Mouse (Mus musculus): ENCODE results near the gene Slc12a7. TPM values are rescaled to one million over a fixed set of nuclear protein-coding genes. Genes with fewer than 3 reads are reported as not detected.

Gene Slc12a7
- 7.0 and 12.6 TPM in 2 replicates for polyA plus RNA-seq (2014; fragmentation: Nextera tagmentation; extraction: Ambion mirVana)

GRCm38 (mm10) chr13:73732742-73733700, at the start of gene Slc12a7:
Slc12a7 (plus strand) TSS chr13:73733094.
- no peak within 1 kb of the TSS for H3K27ac ChIP-seq (replicated peaks; ENCODE audit: low read depth, low read length)
- H3K4me1 ChIP-seq (ENCODE audit: control insufficient read depth, insufficient read depth, low read length): peaks cover 7% of the 10 kb centered on the region; the same call in 1 of the 2 replicates
- H3K9me3 ChIP-seq (ENCODE audit: control insufficient read depth, low read length): no peaks in the 10 kb centered on the region
- peaks cover 21% of the 10 kb centered on the region; the same call in 1 of the 2 replicates for H3K27me3 ChIP-seq (ENCODE audit: control insufficient read depth, insufficient read depth, low read length)
- H3K4me2 ChIP-seq (ENCODE audit: low read length): peak within 1 kb of the TSS; percentile 66
- DNase-seq (peak; percentile 37), ATAC-seq (ENCODE audit: low FRiP score, low TSS enrichment) (peak; percentile 43; the same call in 1 of the 2 replicates)
- WGBS: 4% methylated on average over 48 of the region's 48 CpGs
- H3K36me3 ChIP-seq (ENCODE audit: control insufficient read depth, insufficient read depth, low read length): no peaks in the 10 kb centered on the region
- H3K9ac ChIP-seq (replicated peaks; ENCODE audit: low read length): peak within 1 kb of the TSS; percentile 29; the same call in 1 of the 2 replicates
- peak within 1 kb of the TSS; percentile 32 for H3K4me3 ChIP-seq (replicated peaks; ENCODE audit: low read depth, low read length)

GRCm38 (mm10) chr13:73683682-73684081, 49.2 kb upstream of the Slc12a7 start:
- no peak for DNase-seq
- ATAC-seq (ENCODE audit: low FRiP score, low TSS enrichment): no peak
- H3K27me3 ChIP-seq (ENCODE audit: control insufficient read depth, insufficient read depth, low read length): no peaks in the 10 kb centered on the region
- no peaks in the 10 kb centered on the region for H3K36me3 ChIP-seq (ENCODE audit: control insufficient read depth, insufficient read depth, low read length)
- 86% methylated on average over 11 of the region's 11 CpGs for WGBS
- H3K27ac ChIP-seq (replicated peaks; ENCODE audit: low read depth, low read length): no peak overlapping the region
- no peak overlapping the region for H3K9ac ChIP-seq (replicated peaks; ENCODE audit: low read length)
- no peak overlapping the region for H3K4me3 ChIP-seq (replicated peaks; ENCODE audit: low read depth, low read length)
- H3K4me2 ChIP-seq (ENCODE audit: low read length): no peak overlapping the region
- H3K4me1 ChIP-seq (ENCODE audit: control insufficient read depth, insufficient read depth, low read length): no peaks in the 10 kb centered on the region
- no peaks in the 10 kb centered on the region for H3K9me3 ChIP-seq (ENCODE audit: control insufficient read depth, low read length)

GRCm38 (mm10) chr13:73684412-73684811, 48.5 kb upstream of the Slc12a7 start:
- H3K4me1 ChIP-seq (ENCODE audit: control insufficient read depth, insufficient read depth, low read length): no peaks in the 10 kb centered on the region
- no peak for ATAC-seq (ENCODE audit: low FRiP score, low TSS enrichment)
- no peak overlapping the region for H3K4me2 ChIP-seq (ENCODE audit: low read length)
- H3K9me3 ChIP-seq (ENCODE audit: control insufficient read depth, low read length): no peaks in the 10 kb centered on the region
- no peak for DNase-seq
- H3K36me3 ChIP-seq (ENCODE audit: control insufficient read depth, insufficient read depth, low read length): no peaks in the 10 kb centered on the region
- H3K27ac ChIP-seq (replicated peaks; ENCODE audit: low read depth, low read length): no peak overlapping the region
- H3K4me3 ChIP-seq (replicated peaks; ENCODE audit: low read depth, low read length): no peak overlapping the region
- H3K27me3 ChIP-seq (ENCODE audit: control insufficient read depth, insufficient read depth, low read length): no peaks in the 10 kb centered on the region
- WGBS: 72% methylated on average over 1 of the region's 1 CpGs
- no peak overlapping the region for H3K9ac ChIP-seq (replicated peaks; ENCODE audit: low read length)

GRCm38 (mm10) chr13:73685502-73685901, 47.4 kb upstream of the Slc12a7 start:
- no peaks in the 10 kb centered on the region for H3K9me3 ChIP-seq (ENCODE audit: control insufficient read depth, low read length)
- no peak for ATAC-seq (ENCODE audit: low FRiP score, low TSS enrichment)
- no peak overlapping the region for H3K27ac ChIP-seq (replicated peaks; ENCODE audit: low read depth, low read length)
- no peaks in the 10 kb centered on the region for H3K4me1 ChIP-seq (ENCODE audit: control insufficient read depth, insufficient read depth, low read length)
- H3K36me3 ChIP-seq (ENCODE audit: control insufficient read depth, insufficient read depth, low read length): no peaks in the 10 kb centered on the region
- no peak overlapping the region for H3K4me2 ChIP-seq (ENCODE audit: low read length)
- no peak overlapping the region for H3K9ac ChIP-seq (replicated peaks; ENCODE audit: low read length)
- no peaks in the 10 kb centered on the region for H3K27me3 ChIP-seq (ENCODE audit: control insufficient read depth, insufficient read depth, low read length)
- 86% methylated on average over 6 of the region's 6 CpGs for WGBS
- H3K4me3 ChIP-seq (replicated peaks; ENCODE audit: low read depth, low read length): no peak overlapping the region
- no peak for DNase-seq

GRCm38 (mm10) chr13:73687601-73688000, 45.3 kb upstream of the Slc12a7 start:
- Histone ChIP-seq H3K36me3 (ENCODE audit: control insufficient read depth, insufficient read depth, low read length) (no peaks in the 10 kb centered on the region), H3K4me3 (replicated peaks; ENCODE audit: low read depth, low read length) (no peak overlapping the region), H3K9me3 (ENCODE audit: control insufficient read depth, low read length) (no peaks in the 10 kb centered on the region), H3K4me2 (ENCODE audit: low read length) (no peak overlapping the region), H3K27ac (replicated peaks; ENCODE audit: low read depth, low read length) (no peak overlapping the region), H3K27me3 (ENCODE audit: control insufficient read depth, insufficient read depth, low read length) (no peaks in the 10 kb centered on the region), H3K9ac (replicated peaks; ENCODE audit: low read length) (no peak overlapping the region), H3K4me1 (ENCODE audit: control insufficient read depth, insufficient read depth, low read length) (no peaks in the 10 kb centered on the region)
- WGBS: 76% methylated on average over 3 of the region's 3 CpGs
- ATAC-seq (ENCODE audit: low FRiP score, low TSS enrichment) (no peak), DNase-seq (no peak)

GRCm38 (mm10) chr13:73688934-73689333, 44.0 kb upstream of the Slc12a7 start:
- WGBS: 75% methylated on average over 4 of the region's 4 CpGs
- no peak for DNase-seq
- Histone ChIP-seq H3K4me1 (ENCODE audit: control insufficient read depth, insufficient read depth, low read length) (no peaks in the 10 kb centered on the region), H3K9me3 (ENCODE audit: control insufficient read depth, low read length) (no peaks in the 10 kb centered on the region), H3K36me3 (ENCODE audit: control insufficient read depth, insufficient read depth, low read length) (no peaks in the 10 kb centered on the region), H3K27ac (replicated peaks; ENCODE audit: low read depth, low read length) (no peak overlapping the region), H3K9ac (replicated peaks; ENCODE audit: low read length) (no peak overlapping the region), H3K4me2 (ENCODE audit: low read length) (no peak overlapping the region), H3K4me3 (replicated peaks; ENCODE audit: low read depth, low read length) (no peak overlapping the region), H3K27me3 (ENCODE audit: control insufficient read depth, insufficient read depth, low read length) (no peaks in the 10 kb centered on the region)
- no peak for ATAC-seq (ENCODE audit: low FRiP score, low TSS enrichment)

GRCm38 (mm10) chr13:73692249-73692868, 40.5 kb upstream of the Slc12a7 start:
- peak; percentile 69 for DNase-seq
- 34% methylated on average over 10 of the region's 10 CpGs for WGBS
- no peaks in the 10 kb centered on the region for H3K36me3 ChIP-seq (ENCODE audit: control insufficient read depth, insufficient read depth, low read length)
- ATAC-seq (ENCODE audit: low FRiP score, low TSS enrichment): no peak; the same call in 1 of the 2 replicates
- no peak overlapping the region for H3K27ac ChIP-seq (replicated peaks; ENCODE audit: low read depth, low read length)
- H3K9ac ChIP-seq (replicated peaks; ENCODE audit: low read length): no peak overlapping the region
- H3K4me3 ChIP-seq (replicated peaks; ENCODE audit: low read depth, low read length): no peak overlapping the region
- no peak overlapping the region for H3K4me2 ChIP-seq (ENCODE audit: low read length)
- H3K4me1 ChIP-seq (ENCODE audit: control insufficient read depth, insufficient read depth, low read length): no peaks in the 10 kb centered on the region
- H3K9me3 ChIP-seq (ENCODE audit: control insufficient read depth, low read length): no peaks in the 10 kb centered on the region
- H3K27me3 ChIP-seq (ENCODE audit: control insufficient read depth, insufficient read depth, low read length): no peaks in the 10 kb centered on the region

GRCm38 (mm10) chr13:73693333-73693732, 39.6 kb upstream of the Slc12a7 start:
- Histone ChIP-seq H3K4me3 (replicated peaks; ENCODE audit: low read depth, low read length) (no peak overlapping the region), H3K27ac (replicated peaks; ENCODE audit: low read depth, low read length) (no peak overlapping the region), H3K9ac (replicated peaks; ENCODE audit: low read length) (no peak overlapping the region), H3K27me3 (ENCODE audit: control insufficient read depth, insufficient read depth, low read length) (no peaks in the 10 kb centered on the region), H3K4me2 (ENCODE audit: low read length) (no peak overlapping the region), H3K36me3 (ENCODE audit: control insufficient read depth, insufficient read depth, low read length) (no peaks in the 10 kb centered on the region), H3K9me3 (ENCODE audit: control insufficient read depth, low read length) (no peaks in the 10 kb centered on the region), H3K4me1 (ENCODE audit: control insufficient read depth, insufficient read depth, low read length) (no peaks in the 10 kb centered on the region)
- DNase-seq: no peak
- ATAC-seq (ENCODE audit: low FRiP score, low TSS enrichment): no peak
- 80% methylated on average over 2 of the region's 2 CpGs for WGBS

Measured in midbrain, embryonic 14.5 days (tissue).